Mouse (Mus musculus) lung, postnatal 25 days (tissue): ENCODE data around the gene a.

Source experiments
- DNase-seq: peaks from one replicate; pipeline ENCODE4 v3.0.0; 2022; ENCODE audit warnings: low spot score

Gene a

DNA sequence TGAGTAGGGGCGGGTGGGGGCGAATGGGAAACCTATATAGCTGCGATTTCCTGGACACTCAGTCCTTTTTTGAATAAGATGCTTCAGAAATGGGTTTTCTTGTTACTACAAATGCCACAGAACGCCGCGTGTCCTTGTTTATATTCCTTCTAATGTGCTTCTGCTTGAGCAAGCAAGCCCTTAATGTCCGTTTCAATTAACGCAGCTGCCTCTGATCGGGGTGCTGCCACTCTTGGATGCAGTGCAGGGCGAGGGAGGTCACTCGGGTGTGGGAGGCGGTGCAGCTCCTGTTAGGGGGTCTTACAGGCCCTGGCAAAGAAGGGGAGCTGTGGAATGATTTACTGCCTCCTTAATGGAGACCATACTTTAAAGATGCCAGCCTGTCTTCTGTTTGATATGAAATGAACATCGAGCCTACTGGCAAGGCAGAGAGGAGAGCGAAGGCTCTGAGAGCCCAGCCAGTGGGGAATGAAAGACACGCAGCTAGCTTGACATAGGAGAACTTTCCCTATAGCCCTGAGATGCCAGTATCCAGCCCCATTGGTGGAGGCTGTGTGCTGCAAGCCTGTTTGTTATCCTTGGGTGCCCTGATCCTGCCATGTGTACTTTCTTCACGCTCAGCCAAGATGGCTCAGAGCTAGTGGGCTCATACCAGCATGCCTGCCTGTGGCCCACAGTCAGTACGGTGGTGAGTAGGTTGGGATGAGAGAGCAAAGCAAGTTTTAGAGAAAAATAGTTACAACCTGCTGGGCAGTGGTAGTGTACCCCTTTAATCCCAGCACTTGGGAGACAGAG, 8.1 kb upstream of the a start:
- no peak for DNase-seq

DNA sequence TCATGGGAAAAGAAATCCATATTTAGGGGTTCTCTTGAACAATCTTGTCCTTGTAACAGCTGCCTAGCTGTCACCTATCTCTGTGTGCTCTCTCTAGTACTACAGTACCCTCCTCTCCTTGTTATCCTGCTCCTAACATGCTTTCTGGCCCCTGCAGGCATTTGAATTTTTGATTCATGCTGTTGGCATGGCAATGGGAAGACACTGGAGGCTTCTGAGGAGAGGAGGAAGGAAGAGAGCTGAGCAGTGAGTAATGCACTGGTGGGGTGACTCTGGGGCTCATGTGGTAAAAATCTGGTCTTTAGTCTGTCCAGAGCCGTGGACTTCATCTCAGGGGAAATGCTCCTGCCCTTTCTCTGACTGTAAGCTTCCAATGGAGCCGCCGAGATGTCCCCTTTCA, 5.9 kb upstream of the a start:
- DNase-seq = no peak

DNA sequence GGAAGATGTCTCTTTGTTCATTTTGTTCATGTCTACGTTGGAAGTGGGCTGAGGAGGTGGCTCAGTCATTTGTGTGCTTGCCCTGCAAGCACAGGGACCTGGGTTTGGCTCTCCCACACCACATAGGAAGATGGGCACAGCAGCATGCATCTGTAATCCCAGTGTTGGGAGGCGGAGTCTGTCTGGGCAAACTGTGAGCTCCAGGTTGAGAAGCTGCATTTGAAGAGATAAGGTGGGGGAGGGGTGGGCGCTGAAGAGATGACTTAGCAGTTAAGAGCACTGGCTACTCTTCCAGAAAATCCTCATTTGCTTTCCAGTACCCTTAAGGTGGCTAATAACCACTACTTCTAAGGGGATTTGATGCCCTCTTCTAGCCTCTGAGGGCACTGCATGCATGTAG, 5.0 kb upstream of the a start:
- DNase-seq = no peak

DNA sequence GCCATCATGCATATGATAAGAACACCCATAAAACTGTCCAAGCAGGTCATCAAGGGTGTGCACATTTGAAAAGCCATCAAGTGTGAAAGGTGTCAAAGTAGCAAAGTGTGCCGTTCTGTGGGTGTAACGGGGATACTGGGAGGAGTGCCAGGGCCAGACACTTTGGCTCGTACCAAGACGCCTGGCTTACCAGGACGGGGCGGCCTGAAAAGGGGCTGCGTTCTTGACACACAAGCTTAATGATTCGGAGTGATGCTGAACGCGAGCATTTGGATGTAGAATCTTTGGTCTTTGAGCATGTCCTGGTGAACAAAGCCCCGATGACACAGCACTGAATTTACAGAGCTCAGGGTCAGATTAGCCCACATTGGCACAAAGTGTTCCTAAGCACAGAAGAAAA, 4.4 kb upstream of the a start:
- no peak for DNase-seq

DNA sequence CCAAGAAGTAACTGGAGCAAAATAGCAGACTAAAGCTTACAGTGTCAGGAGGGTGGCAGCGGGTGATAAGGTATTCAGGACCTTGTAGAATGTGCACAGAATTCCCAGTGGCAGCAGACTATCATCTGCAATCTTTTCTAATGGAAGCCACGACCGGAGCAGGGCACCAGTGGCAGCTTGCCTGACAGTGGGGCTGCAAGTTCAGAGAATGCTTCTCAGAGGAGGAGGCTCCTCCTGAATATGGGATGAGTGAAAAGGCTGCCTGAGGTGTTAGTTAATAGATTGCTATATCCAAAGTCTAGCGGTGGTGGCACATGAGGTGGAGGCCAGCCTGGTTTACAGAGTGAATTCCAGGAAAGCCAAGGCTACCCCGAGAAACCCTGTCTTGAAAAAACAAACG, 1.8 kb upstream of the a start:
- DNase-seq = no peak

DNA sequence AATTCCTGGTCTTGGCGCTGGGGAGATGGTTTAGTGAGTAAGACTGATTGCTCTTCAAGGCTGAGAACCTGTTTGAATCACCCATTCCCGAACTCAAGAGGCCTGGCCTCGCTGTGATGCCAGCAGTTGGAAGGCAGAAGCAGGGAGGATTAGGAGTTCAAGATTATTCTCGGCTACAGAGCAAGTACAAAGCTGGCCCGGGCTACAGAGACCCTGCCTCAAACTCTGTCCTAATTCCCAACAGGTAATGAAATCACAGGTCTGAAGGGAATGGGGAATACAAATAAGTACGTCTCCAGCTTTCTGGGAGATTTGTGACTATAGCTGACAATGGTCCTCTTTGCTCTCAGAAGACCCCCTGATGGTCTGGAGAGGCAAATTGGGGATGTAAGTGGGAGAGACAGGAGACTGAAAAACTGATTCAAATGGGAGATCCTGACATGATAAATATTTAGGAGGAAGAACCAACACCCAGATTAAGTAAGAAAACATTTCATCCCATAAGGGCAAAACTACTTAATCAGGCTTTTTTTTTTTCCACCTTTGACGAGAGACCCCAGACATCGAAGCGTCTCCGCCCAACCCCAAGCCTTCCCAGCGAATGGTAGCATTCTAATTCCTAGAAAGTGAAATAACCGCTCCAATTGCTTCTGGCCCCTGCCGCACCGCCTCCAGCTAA, 1.1 kb upstream of the a start:
- DNase-seq = no peak

DNA sequence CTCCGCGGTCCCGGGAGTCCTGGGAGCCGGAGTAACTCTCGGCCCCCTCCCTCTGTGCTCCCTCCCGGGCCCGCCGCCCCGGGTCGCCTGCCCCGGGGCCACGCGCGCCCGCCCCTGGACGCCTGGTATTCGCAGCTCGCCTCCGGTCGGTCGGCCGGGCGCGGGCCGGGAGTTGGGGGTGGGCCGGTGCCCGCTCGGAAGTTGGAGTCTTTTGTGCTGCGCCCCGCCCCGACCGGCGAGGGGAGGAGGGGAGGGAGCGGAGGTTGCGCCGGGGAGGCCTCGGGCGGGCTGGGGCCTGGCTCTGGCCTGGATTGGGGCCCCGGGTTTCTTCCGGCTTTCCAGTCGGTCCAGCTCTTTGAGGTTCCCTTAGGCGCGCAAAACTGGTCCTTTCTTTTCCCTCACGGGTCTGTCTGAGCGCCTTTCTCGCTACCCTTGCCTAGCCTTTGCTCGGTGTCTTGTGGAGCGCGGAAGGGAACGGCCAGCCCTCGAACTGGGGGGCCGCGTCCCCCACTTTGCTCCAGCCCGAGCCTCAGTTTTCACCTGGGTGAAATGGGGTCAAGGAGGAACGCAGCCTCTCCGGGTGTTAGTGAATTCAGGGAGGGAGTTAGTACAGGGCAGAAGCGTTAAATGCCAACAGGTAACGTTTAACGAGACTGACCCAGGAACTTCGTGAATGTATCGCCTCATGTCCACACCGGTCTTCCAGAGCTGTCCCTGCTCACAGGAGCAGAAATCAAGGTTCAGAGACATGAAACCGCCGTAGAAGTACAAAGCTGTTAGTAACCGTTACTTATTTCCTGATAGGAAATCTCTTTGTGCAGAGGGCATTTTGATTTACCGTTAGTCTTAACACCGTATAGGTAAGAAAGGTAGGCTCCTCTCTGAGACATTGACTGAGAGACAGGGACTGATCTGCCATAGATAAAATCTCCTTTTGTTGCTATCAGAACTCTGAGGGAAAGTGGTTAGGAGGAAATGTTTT, 750 bp downstream of the a start:
- peak; percentile 85 for DNase-seq

DNA sequence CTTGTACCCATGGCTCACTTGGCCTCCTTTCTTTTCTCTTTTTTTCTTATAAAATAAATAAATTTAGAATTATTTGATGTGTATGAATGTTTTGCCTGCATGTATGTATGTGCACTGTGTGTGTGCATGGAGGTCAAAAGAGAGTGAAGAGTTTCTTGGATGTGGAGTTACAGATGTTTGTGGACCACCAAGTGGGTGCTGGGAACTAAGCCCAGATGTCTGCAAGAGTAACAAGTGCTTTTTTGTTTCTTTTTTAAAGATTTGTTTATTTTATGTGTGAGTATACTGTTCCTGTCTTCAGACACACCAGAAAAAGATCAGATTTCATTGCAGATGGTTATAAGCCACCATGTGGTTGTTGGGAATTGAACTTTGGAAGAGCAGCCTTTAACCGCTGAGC, 12.2 kb downstream of the a start:
- no peak for DNase-seq

DNA sequence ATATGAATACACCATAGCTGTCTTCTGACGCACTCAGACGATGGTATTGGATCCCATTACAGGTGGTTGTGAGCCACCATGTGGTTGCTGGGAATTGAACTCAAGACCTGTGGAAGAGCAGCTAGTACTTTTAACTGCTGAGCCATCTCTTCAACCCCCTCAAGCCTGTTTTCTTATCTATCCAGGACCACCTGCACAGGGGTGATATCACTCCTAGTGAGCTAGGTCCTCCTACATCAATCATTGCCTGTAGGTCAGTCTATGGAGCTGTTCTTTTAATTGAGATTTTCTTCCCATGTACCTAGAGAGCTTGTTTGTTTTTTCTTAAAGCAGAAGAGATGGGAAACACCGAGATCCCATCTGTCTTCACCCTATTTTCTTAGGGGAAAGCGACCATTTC, 12.6 kb downstream of the a start:
- no peak for DNase-seq

DNA sequence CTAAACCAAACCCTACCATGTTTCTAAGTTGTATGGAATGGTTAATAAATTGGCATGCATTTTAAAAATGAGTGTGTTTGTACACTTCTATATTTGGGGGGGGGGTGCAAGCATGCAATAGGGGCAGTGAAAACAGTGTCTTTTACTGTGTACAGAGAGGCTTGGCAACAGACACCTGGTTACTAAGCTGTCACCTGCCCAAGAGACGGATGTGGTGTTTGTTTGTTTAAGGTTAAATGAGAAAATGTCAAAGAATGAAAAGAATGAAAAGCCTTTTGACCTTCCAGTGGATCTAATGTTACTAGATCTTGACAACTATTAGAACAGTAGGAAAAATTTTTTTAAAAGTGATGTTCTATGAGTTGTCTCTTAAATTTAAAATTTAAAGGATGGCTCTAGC, 16.5 kb downstream of the a start:
- no peak for DNase-seq

DNA sequence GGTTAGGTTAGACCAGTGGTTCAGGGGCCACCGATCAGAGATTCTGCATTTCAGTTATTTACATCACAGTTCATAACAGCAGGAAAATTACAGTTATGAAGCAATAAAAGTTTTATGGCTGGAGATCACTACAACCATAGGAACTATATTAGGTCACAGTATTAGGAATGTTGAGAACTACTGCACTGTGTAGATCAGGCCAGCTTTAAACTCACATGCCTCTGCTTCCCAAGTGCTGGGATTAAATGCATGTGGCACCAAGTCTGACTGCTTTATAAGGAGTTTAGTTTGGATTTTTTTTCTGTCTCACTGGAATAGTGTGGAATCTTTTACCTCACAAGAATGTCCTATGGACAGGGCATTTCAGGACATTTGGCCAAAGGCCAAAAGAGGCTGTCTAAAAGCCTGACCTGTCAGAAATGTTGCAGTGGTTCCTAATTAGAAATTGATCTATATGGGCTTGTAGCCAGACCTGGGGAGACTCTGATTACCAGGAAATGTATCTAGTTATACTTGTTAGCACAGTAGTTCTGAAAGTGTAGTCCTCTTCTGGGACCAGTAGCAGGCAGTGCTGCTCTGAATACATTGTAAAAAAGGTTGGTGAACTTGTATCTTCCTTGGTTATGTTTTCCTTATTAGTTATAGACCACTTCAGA, 18.0 kb downstream of the a start:
- DNase-seq = no peak

DNA sequence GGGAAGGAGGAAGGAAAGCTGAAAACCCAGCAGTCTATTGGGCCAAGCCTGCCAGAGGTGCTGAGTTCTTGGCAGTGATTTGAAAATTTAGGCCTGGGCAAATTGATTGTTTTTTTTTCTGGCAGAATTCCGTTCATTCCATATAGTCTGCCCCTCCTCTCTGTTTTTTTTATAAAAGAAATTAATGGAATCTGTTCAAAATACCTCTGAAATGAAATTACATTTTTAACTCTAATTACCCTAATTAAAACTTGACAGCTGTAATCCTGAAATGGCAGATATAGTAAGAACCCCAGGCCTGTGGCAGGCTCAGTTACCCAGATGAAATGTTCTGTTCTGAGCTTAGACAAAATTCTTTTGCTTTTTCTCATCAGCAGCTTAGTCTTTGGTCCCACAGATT, 19.6 kb downstream of the a start:
- DNase-seq = no peak

DNA sequence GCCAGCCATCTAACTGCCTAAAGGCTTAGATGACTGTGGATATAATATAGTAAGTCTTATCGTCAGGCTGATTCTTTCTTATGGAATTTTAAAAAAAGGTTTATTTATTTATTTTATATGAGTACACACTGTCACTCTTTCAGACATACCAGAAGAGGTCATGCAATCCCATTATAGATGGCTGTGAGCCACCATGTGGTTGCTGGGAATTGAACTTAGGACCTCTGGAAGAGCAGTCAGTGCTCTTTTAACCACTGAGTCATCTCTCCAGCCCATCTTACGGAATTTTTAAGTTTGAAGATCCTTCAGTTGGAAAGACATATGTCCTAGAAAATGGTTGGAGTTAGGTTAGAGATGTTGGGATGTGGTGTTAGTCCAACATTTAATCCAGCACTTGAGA, 22.2 kb downstream of the a start:
- no peak for DNase-seq

DNA sequence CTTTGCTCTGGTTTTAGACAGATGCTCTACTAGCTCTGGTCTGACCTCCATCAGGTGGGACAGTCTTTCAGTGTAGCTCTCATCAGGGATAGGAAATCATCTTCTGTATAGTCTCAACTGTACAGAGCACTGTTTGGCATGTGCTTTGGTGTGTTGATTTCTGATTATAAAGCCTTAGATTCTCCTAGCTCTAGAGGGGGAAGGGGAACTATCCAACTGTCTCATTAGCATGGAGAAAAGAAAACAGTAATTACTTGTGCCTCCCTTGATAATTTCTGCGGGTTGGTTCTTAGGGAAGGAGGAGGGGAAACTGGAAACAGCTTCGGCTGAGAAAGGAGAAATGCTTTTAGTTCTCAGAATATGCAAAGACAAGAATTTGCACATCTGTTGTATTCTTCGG, 25.9 kb downstream of the a start:
- no peak for DNase-seq

DNA sequence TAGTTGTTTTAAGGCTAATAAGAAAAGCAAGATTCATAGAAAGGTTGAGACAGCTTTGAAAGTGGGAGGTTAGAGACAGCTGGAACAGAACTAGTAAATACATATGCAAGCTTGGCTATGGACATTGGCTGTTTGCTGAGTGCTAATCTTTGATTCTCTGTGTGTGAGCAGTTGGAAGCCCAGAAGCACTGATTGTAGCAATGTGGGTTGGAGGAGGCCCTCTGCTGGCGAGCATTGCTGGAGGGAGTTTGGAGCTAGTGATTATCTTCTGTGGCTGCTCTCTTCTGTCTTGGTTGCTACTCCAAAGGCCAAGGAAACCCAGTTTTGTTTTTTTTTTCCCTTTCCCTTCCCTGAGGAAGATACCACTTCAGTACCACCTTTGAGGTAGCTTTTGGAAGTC, 26.6 kb downstream of the a start:
- peak; percentile 39 for DNase-seq

DNA sequence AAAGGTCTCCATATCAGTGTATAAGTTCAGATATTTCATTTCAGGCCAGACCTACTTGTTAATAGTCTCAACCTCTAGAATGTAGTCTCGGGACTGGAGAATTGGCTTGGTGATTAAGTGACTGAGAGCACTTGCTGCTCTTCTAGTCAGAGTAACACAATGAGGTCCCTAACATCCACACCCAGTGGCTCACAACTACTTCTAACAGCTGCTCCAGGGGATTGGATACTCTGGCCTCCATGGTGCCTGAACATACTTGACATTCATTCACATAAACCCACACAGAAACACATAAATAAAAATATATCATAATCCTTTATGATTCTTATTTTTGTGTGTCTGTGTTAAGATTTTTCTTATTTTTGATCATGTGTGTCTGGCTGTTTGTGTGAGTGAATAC, 27.4 kb downstream of the a start:
- no peak for DNase-seq

DNA sequence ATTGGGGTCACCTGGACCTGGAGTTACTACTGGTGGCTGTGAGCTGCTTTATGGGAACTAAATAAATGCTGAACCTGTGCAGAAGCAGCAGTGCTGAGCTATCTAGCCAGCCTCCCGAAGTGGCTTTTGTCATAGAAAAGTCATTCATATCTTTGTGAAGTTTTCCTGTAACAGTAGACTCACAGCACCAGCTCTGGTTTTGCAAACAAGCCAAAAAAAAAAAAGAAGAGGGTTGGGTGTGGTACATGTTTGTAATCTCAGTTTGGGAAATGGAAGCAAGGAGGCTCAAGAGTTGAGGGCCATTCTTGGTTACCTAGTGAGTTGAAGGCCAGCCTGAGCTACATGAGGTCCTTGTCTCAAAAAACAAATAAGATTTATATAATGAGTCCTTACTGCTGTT, 29.1 kb downstream of the a start:
- DNase-seq = no peak

DNA sequence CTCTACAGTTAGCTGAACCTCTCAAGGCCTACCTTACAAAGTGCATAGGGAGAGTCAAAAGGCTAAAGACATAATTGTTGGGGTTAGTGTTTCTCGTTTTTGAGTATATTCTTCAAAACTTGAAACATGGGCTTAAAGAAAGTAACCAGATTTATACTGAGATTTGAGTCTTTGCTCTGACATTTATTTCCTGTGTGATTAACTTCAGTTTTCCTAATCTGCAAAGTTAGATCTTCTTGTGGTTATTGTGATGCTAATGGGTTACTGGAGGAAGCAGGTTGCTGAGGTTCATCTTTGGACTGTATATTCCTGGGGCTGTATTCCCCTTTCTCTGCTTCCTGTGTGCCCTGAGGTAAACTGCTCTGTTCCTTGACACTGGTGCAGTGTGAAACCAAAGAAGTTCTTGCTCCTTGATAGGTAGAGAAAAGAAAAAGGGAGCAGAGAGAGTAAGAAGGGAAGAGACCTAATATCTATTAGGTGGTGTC, 34.9 kb downstream of the a start:
- no peak for DNase-seq

DNA sequence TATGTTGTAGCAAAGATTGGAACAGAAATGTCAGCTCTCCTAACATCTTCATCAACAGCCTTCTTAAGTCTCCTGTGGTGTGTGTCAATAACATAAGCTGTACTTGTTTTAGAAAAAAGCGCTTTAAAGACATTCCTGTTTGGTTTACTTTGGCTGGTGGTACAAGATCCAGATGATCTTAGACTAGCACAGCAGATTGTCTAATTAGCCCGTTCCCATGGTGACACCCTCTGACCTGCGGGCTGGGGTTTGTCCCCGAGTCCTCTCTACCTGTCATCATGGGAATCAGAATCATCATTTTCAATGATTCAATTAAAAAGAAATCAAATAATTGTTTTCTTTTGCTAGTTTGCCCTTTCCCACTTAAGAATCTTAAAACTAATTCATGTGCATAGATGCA, 36.3 kb downstream of the a start:
- no peak for DNase-seq

DNA sequence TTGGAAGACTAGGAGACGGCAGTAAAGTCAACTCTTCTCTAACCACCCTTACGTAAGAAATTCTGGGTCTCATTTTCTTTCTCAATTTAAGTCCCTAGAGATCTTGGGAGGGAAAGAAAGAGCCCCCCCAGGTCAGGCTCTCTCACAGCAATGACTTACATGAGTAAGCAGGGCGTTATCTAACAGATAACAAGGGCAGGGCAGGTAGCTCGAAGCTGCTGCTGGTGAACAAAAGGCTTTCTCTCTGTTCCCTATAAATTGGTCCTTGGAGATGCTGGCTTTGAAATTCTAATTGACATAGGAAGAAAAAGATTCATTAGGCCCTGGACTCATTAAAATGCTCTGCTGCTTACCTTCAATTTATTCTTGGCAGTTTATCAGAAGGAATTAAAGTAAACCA, 41.3 kb downstream of the a start:
- DNase-seq = no peak

DNA sequence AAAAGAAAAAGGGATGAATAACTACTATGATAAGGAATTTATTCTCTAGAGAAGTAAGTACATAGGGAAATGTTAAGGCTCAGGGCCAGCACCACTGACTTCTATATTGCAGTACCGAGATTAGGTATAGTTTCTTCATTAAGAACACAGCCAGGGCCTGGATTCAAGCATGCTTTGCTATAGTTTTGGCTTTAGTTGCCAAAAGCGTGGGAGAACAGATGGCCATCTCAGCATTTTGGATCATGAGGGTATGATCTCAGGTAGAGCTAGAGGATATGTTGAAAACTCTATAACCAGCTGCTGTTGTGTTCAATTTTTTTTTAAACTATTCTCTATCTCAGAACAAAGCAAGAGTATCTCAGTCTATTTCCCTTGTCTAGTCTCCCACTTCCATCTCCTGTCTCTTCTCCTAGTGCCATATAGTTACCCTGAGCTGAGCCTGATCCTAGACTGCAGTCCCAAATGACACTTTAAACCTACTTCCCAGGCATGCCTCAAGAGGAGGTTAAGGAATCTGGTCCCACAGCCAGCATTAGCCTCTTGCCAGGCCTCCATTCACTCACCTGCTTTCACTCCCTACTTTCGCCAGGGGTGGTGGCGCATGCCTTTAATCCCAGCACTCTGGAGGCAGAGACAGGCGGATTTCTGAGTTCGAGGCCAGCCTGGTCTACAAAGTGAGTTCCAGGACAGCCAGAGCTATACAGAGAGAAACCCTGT, 43.1 kb downstream of the a start:
- no peak for DNase-seq

DNA sequence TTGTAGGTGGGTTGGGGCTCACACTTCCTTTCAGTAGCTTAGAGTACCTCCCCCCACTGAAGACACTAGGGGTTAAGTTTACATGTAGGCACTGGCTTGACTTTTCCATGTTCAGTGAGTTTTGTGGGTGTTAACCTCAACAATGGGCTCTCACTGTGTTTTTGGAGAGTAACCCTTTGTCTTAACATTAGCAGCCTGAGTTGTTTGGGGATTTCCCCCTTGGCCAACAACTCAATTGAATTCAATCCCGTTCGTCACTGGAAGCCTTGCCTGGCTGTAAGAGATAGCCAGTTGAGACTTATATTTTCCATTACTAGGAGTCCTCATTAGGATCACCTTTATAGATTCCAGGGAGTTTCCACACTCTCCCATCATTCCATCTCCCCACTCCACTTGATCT, 45.3 kb downstream of the a start:
- no peak for DNase-seq
